Mouse (Mus musculus): ENCODE data around the gene Ints6.

GRCm38 (mm10) chr14:62663367-62663766 is 97.6 kb downstream of the Ints6 start, which contains the start of gene Serpine3:
- TF ChIP-seq CTCF (IDR thresholded peaks at IDR 0.05; ENCODE audit: borderline replicate concordance, insufficient read depth, low read length) (no peak), POLR2A (IDR thresholded peaks at IDR 0.05; ENCODE audit: low read depth, low read length) (no peak)

Data from embryonic fibroblast, embryonic 13.5 days (primary cell).